Mouse (Mus musculus): ENCODE measurements around the gene Tmem117.

The Tmem117 gene

GRCm38 (mm10) chr15:94628830-94629601 lies at the start of gene Tmem117:
Tmem117 (plus strand) TSS chr15:94629232.
- in situ Hi-C loops (cut with MseI, MboI) = no loop called here

GRCm38 (mm10) chr15:94582000-94582593 lies 46.9 kb upstream of the Tmem117 start:
- in situ Hi-C loops (cut with MseI, MboI) = no loop called here

GRCm38 (mm10) chr15:94583153-94583552 lies 45.9 kb upstream of the Tmem117 start:
- in situ Hi-C loops (cut with MseI, MboI) = no loop called here

GRCm38 (mm10) chr15:94584738-94585137 lies 44.3 kb upstream of the Tmem117 start:
- in situ Hi-C loops (cut with MseI, MboI) = no loop called here

- in situ Hi-C loops (cut with MseI, MboI) = no loop called here
Measured at GRCm38 (mm10) chr15:94587826-94588715, 41.0 kb upstream of the Tmem117 start.

GRCm38 (mm10) chr15:94589219-94590075 lies 39.6 kb upstream of the Tmem117 start, which contains the start of gene Twf1:
Twf1 (minus strand) TSS chr15:94589889.
- in situ Hi-C loops (cut with MseI, MboI) = no loop called here

GRCm38 (mm10) chr15:94590083-94590482 lies 38.9 kb upstream of the Tmem117 start:
- in situ Hi-C loops (cut with MseI, MboI) = no loop called here

- in situ Hi-C loops (cut with MseI, MboI) = no loop called here
Measured at GRCm38 (mm10) chr15:94591356-94591755, 37.7 kb upstream of the Tmem117 start.

- in situ Hi-C loops (cut with MseI, MboI) = no loop called here
Measured at GRCm38 (mm10) chr15:94593586-94593985, 35.4 kb upstream of the Tmem117 start.

- in situ Hi-C loops (cut with MseI, MboI) = no loop called here
Measured at GRCm38 (mm10) chr15:94600145-94600707, 28.8 kb upstream of the Tmem117 start.

GRCm38 (mm10) chr15:94601339-94601738 lies 27.7 kb upstream of the Tmem117 start:
- in situ Hi-C loops (cut with MseI, MboI) = no loop called here

GRCm38 (mm10) chr15:94602441-94602840 lies 26.6 kb upstream of the Tmem117 start:
- in situ Hi-C loops (cut with MseI, MboI) = no loop called here

GRCm38 (mm10) chr15:94607768-94608167 lies 21.3 kb upstream of the Tmem117 start:
- in situ Hi-C loops (cut with MseI, MboI) = no loop called here

- in situ Hi-C loops (cut with MseI, MboI) = no loop called here
Measured at GRCm38 (mm10) chr15:94616036-94616435, 13.0 kb upstream of the Tmem117 start.

- in situ Hi-C loops (cut with MseI, MboI) = no loop called here
Measured at GRCm38 (mm10) chr15:94620909-94621308, 8.1 kb upstream of the Tmem117 start.

- in situ Hi-C loops (cut with MseI, MboI) = no loop called here
Measured at GRCm38 (mm10) chr15:94628463-94628829, 586 bp upstream of the Tmem117 start.

- in situ Hi-C loops (cut with MseI, MboI) = no loop called here
Measured at GRCm38 (mm10) chr15:94630553-94630952, 1.5 kb downstream of the Tmem117 start.

- in situ Hi-C loops (cut with MseI, MboI) = no loop called here
Measured at GRCm38 (mm10) chr15:94634524-94634923, 5.5 kb downstream of the Tmem117 start.

GRCm38 (mm10) chr15:94638207-94638606 lies 9.2 kb downstream of the Tmem117 start:
- in situ Hi-C loops (cut with MseI, MboI) = no loop called here

GRCm38 (mm10) chr15:94639126-94639525 lies 10.1 kb downstream of the Tmem117 start:
- in situ Hi-C loops (cut with MseI, MboI) = no loop called here

- in situ Hi-C loops (cut with MseI, MboI) = no loop called here
Measured at GRCm38 (mm10) chr15:94646012-94646411, 17.0 kb downstream of the Tmem117 start.

Measured in mouse trophoblast stem cell (cell line).